Mouse (Mus musculus) stomach, postnatal 0 days (tissue): ENCODE data around the gene Srrm2.

ENCODE experiments used
- CTCF ChIP-seq: IDR thresholded peaks from 2 replicates; pipeline ENCODE4 v1.5.1; 2016; ENCODE audit warnings: antibody characterized with exemption, low read depth, mild to moderate bottlenecking, moderate library complexity
- EP300 ChIP-seq: optimal IDR thresholded peaks from 2 replicates; pipeline ENCODE3; 2016; ENCODE audit warnings: antibody characterized with exemption

- TF ChIP-seq CTCF: no peak
- no peak for TF ChIP-seq EP300
These were observed 686 bp downstream of the Srrm2 start for GRCm38 (mm10) chr17:23791079-23791357.
